ENCODE assay signal across 15 mouse cellular contexts in the genomic region with DNA sequence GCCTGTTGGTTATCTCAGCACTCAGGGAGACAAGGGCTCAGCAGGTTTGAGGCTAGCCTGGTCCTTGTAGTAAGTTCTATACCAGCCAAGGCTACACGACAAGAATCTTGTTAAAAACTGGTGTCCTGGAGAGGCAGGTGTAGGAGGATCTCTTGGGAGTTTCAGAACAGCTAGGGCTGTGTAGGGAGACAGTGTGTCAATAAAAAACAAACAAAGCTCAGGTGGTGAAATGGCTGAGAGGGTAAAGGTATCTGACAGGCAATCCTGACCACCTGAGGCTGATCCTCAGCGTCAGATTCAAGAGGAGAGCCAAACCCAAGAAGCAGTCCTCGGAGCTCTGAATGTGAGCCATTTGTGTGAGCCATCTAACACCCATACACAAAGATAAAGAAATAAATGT. TPM values are rescaled to one million over a fixed set of nuclear protein-coding genes. Genes with fewer than 3 reads are reported as not detected.
"Had no signal": no experiment of that assay in that cellular context is flagged by ENCODE, and none has a peak within 500 bp of the region (broad histone marks: within the 10 kb centered on the region; RNA-seq: fewer than 3 reads in every experiment).

No protein-coding gene starts in this region.

- H3K9me3 ChIP-seq: limb, embryonic 10.5 days; megakaryocyte, embryonic 14.5 days; midbrain, embryonic 15.5 days; neural tube, embryonic 12.5 days had no signal

- H3K36me3 ChIP-seq: limb, embryonic 10.5 days; midbrain, embryonic 15.5 days; neural tube, embryonic 12.5 days had no signal

- H3K4me3 ChIP-seq: layer of hippocampus, adult 2 months; limb, embryonic 10.5 days; midbrain, embryonic 15.5 days; neural tube, embryonic 12.5 days had no signal

- H3K9ac ChIP-seq: midbrain, embryonic 15.5 days; neural tube, embryonic 12.5 days had no signal

- H3K4me1 ChIP-seq: midbrain, embryonic 15.5 days; neural tube, embryonic 12.5 days had no signal

- H3K27me3 ChIP-seq: midbrain, embryonic 15.5 days; neural tube, embryonic 12.5 days had no signal

- H3K27ac ChIP-seq: layer of hippocampus, adult 2 months; limb, embryonic 10.5 days; midbrain, embryonic 15.5 days; neural tube, embryonic 12.5 days had no signal

- ATAC-seq: midbrain, embryonic 15.5 days had no signal

- H3K4me2 ChIP-seq: midbrain, embryonic 11.5 days; midbrain, embryonic 15.5 days; neural tube, embryonic 12.5 days had no signal

- DNase-seq: kidney, adult 8-10 months; kidney, postnatal 36 days; lung, adult 2 months; retina, postnatal 1 day; right cerebral cortex, postnatal 4 days; spleen, adult 18-20 months; thymus, postnatal 4 days had no signal

RNA-seq across cellular contexts. Expression of gene Fam71f2, which starts 33.2 kb away (rescaled TPM):
- total RNA-seq: neutrophil, adult 5-6 weeks had no signal
- polyA plus RNA-seq: intestine, postnatal 0 days had no signal
